Mouse (Mus musculus) megakaryocyte, embryonic 14.5 days (primary cell): ENCODE results near the gene F830045P16Rik. TPM values are rescaled to one million over a fixed set of nuclear protein-coding genes. Genes with fewer than 3 reads are reported as not detected.

Source experiments
- H3K27me3 ChIP-seq: replicated peaks from 2 replicates; pipeline ENCODE3; 2012; ENCODE audit warnings: inconsistent platforms
- H3K36me3 ChIP-seq: replicated peaks from 2 replicates; pipeline ENCODE3; 2012; ENCODE audit warnings: low read length, inconsistent platforms, mixed read lengths
- H3K4me1 ChIP-seq: 2 replicates; pipeline ENCODE4 v1.6.1; 2012; ENCODE audit warnings: inconsistent platforms
- H3K4me3 ChIP-seq: replicated peaks from 2 replicates; pipeline ENCODE3; 2012; ENCODE audit warnings: moderate library complexity, mild to moderate bottlenecking, inconsistent platforms
- H3K9me3 ChIP-seq: 2 replicates; pipeline ENCODE4 v1.6.1; 2012; ENCODE audit warnings: inconsistent platforms
- FLI1 ChIP-seq: IDR thresholded peaks from 2 replicates; pipeline ENCODE4 v1.6.1; 2012; ENCODE audit warnings: low read length, inconsistent platforms, mixed read lengths
- GATA1 ChIP-seq: IDR thresholded peaks from 3 replicates; pipeline ENCODE4 v1.6.1; 2012; ENCODE audit warnings: mixed read lengths, low read length, inconsistent platforms, borderline replicate concordance
- polyA plus RNA-seq: library from polyadenylated mRNA; stranded (reverse); fragments of >175 nt; gene quantifications from 2 replicates; pipeline ENCODE4 v1.2.3, GENCODE M21; 2012; ENCODE audit warnings: low replicate concordance; ENCODE audit not compliant: insufficient read depth

The F830045P16Rik gene
- polyA plus RNA-seq, 1 experiment, result 0.08 TPM

- peaks cover 69% of the 10 kb centered on the region for H3K27me3 ChIP-seq
- peaks cover 4% of the 10 kb centered on the region; the same call in 1 of the 2 replicates for H3K4me1 ChIP-seq
- peaks cover 17% of the 10 kb centered on the region for H3K9me3 ChIP-seq
- no peak overlapping the region for H3K4me3 ChIP-seq
- TF ChIP-seq FLI1 (no peak), GATA1 (no peak)
- H3K36me3 ChIP-seq, result no peaks in the 10 kb centered on the region
These were observed 33.2 kb upstream of the F830045P16Rik start for GRCm38 (mm10) chr2:129569556-129569955.

- Histone ChIP-seq H3K36me3 (no peaks in the 10 kb centered on the region), H3K4me1 (no peaks in the 10 kb centered on the region; the same call in 1 of the 2 replicates), H3K4me3 (no peak overlapping the region), H3K9me3 (peaks cover 17% of the 10 kb centered on the region), H3K27me3 (peaks cover 65% of the 10 kb centered on the region)
- TF ChIP-seq FLI1 (no peak), GATA1 (no peak)
These were observed 32.7 kb upstream of the F830045P16Rik start for GRCm38 (mm10) chr2:129569120-129569519.

GRCm38 (mm10) chr2:129563944-129564709 lies 27.7 kb upstream of the F830045P16Rik start:
- TF ChIP-seq GATA1, result no peak
- no peak for TF ChIP-seq FLI1
- H3K4me3 ChIP-seq, result no peak overlapping the region

GRCm38 (mm10) chr2:129561796-129562195 lies 25.4 kb upstream of the F830045P16Rik start:
- peaks cover 43% of the 10 kb centered on the region for H3K27me3 ChIP-seq
- no peaks in the 10 kb centered on the region for H3K36me3 ChIP-seq
- no peak overlapping the region for H3K4me3 ChIP-seq
- H3K9me3 ChIP-seq, result no peaks in the 10 kb centered on the region
- H3K4me1 ChIP-seq, result no peaks in the 10 kb centered on the region
- TF ChIP-seq GATA1 (no peak), FLI1 (no peak)

More at GRCm38 (mm10) chr2:129563944-129564709, 27.7 kb upstream of the F830045P16Rik start:
- H3K27me3 ChIP-seq, result peaks cover 50% of the 10 kb centered on the region
- H3K4me1 ChIP-seq, result no peaks in the 10 kb centered on the region
- no peaks in the 10 kb centered on the region for H3K36me3 ChIP-seq
- H3K9me3 ChIP-seq, result peaks cover 17% of the 10 kb centered on the region

GRCm38 (mm10) chr2:129558875-129559219 lies 22.4 kb upstream of the F830045P16Rik start:
- Histone ChIP-seq H3K27me3 (peaks cover 47% of the 10 kb centered on the region), H3K4me3 (no peak overlapping the region), H3K9me3 (no peaks in the 10 kb centered on the region), H3K4me1 (no peaks in the 10 kb centered on the region), H3K36me3 (no peaks in the 10 kb centered on the region)
- TF ChIP-seq GATA1 (no peak), FLI1 (no peak)

- no peak for TF ChIP-seq FLI1
- no peak for TF ChIP-seq GATA1
- Histone ChIP-seq H3K4me1 (no peaks in the 10 kb centered on the region), H3K27me3 (peaks cover 43% of the 10 kb centered on the region)
These were observed 21.8 kb upstream of the F830045P16Rik start for GRCm38 (mm10) chr2:129558008-129558874.

GRCm38 (mm10) chr2:129556081-129556480 lies 19.7 kb upstream of the F830045P16Rik start:
- peaks cover 36% of the 10 kb centered on the region for H3K27me3 ChIP-seq
- no peaks in the 10 kb centered on the region for H3K9me3 ChIP-seq
- H3K4me1 ChIP-seq, result no peaks in the 10 kb centered on the region
- no peak overlapping the region for H3K4me3 ChIP-seq
- TF ChIP-seq FLI1 (no peak), GATA1 (no peak)
- H3K36me3 ChIP-seq, result no peaks in the 10 kb centered on the region

More at GRCm38 (mm10) chr2:129558008-129558874, 21.8 kb upstream of the F830045P16Rik start:
- no peaks in the 10 kb centered on the region for H3K36me3 ChIP-seq
- H3K9me3 ChIP-seq, result no peaks in the 10 kb centered on the region
- H3K4me3 ChIP-seq, result no peak overlapping the region

GRCm38 (mm10) chr2:129550781-129551180 lies 14.4 kb upstream of the F830045P16Rik start:
- Histone ChIP-seq H3K4me1 (peaks cover 10% of the 10 kb centered on the region; the same call in 1 of the 2 replicates), H3K4me3 (no peak overlapping the region), H3K36me3 (no peaks in the 10 kb centered on the region), H3K9me3 (no peaks in the 10 kb centered on the region), H3K27me3 (peaks cover 25% of the 10 kb centered on the region)
- TF ChIP-seq GATA1 (no peak), FLI1 (no peak)

- TF ChIP-seq GATA1, result no peak
- TF ChIP-seq FLI1, result no peak
- H3K4me1 ChIP-seq, result peaks cover 10% of the 10 kb centered on the region; the same call in 1 of the 2 replicates
- peaks cover 27% of the 10 kb centered on the region for H3K27me3 ChIP-seq
- H3K4me3 ChIP-seq, result no peak overlapping the region
- no peaks in the 10 kb centered on the region for H3K36me3 ChIP-seq
- no peaks in the 10 kb centered on the region for H3K9me3 ChIP-seq
These were observed 13.2 kb upstream of the F830045P16Rik start for GRCm38 (mm10) chr2:129549537-129550135.

GRCm38 (mm10) chr2:129546772-129547171 lies 10.4 kb upstream of the F830045P16Rik start:
- no peaks in the 10 kb centered on the region for H3K9me3 ChIP-seq
- no peak for TF ChIP-seq FLI1
- no peak for TF ChIP-seq GATA1
- H3K4me1 ChIP-seq, result peaks cover 10% of the 10 kb centered on the region; the same call in 1 of the 2 replicates
- H3K27me3 ChIP-seq, result peaks cover 30% of the 10 kb centered on the region
- H3K4me3 ChIP-seq, result no peak overlapping the region
- no peaks in the 10 kb centered on the region for H3K36me3 ChIP-seq
